Mouse (Mus musculus) forebrain, embryonic 14.5 days (tissue): ENCODE measurements around the gene Gm16181. TPM values are rescaled to one million over a fixed set of nuclear protein-coding genes. Genes with fewer than 3 reads are reported as not detected.
A peak's percentile ranks its signal among the peaks of the same experiment; 100 is the strongest.

Experiments
- ATAC-seq: fragments of 200-750 bp; cut with Nextera tagmentation; 2 replicates; pipeline ENCODE4 v1.8.0; 2017; ENCODE audit warnings: mild to moderate bottlenecking, moderate library complexity
- DNase-seq: peaks from one replicate; pipeline ENCODE4 v3.0.0-alpha.2; 2015; ENCODE audit warnings: low spot score
- H3K27ac ChIP-seq: fragments of 300-500 bp; sonication (generic); 2 replicates; pipeline ENCODE4 v1.5.1; 2014; ENCODE audit warnings: low read depth, mild to moderate bottlenecking, control low read depth, low read length, moderate library complexity
- H3K27me3 ChIP-seq: fragments of 300-500 bp; sonication (generic); replicated peaks from 2 replicates; pipeline ENCODE4 v1.6.1; 2014; ENCODE audit warnings: low read length, control low read depth, mixed read lengths; ENCODE audit not compliant: control insufficient read depth, insufficient read depth
- H3K36me3 ChIP-seq: fragments of 300-500 bp; sonication (generic); 2 replicates; pipeline ENCODE4 v1.6.1; 2014; ENCODE audit warnings: low read length, control low read depth; ENCODE audit not compliant: control insufficient read depth, insufficient read depth
- H3K4me1 ChIP-seq: fragments of 300-500 bp; sonication (generic); 2 replicates; pipeline ENCODE4 v1.6.1; 2014; ENCODE audit warnings: antibody characterized with exemption, low read length, control low read depth; ENCODE audit not compliant: control insufficient read depth, insufficient read depth
- H3K4me2 ChIP-seq: fragments of 300-500 bp; sonication (generic); 2 replicates; pipeline ENCODE4 v1.6.1; 2014; ENCODE audit warnings: mild to moderate bottlenecking, control low read depth, low read length
- H3K4me3 ChIP-seq: fragments of 300-500 bp; sonication (generic); 2 replicates; pipeline ENCODE4 v1.5.1; 2014; ENCODE audit warnings: low read depth, low read length, control low read depth
- H3K9ac ChIP-seq: fragments of 300-500 bp; sonication (generic); 2 replicates; pipeline ENCODE4 v1.6.1; 2014; ENCODE audit warnings: mild to moderate bottlenecking, low read length, control low read depth, moderate library complexity
- H3K9me3 ChIP-seq: fragments of 300-500 bp; sonication (generic); replicated peaks from 2 replicates; pipeline ENCODE4 v1.6.1; 2016; ENCODE audit warnings: low read length, control low read depth, mixed read lengths; ENCODE audit not compliant: control insufficient read depth
- WGBS: fragments of 180-500 bp; shearing (Covaris S2); extraction: QIAGEN DNeasy Blood & Tissue Kit; methylation state at CpG from one replicate; pipeline ENCODE4 v1.1.7; 2014; 5-methylcytosine and 5-hydroxymethylcytosine counted together
- polyA plus RNA-seq: library from polyadenylated mRNA; unstranded; fragments of >200 nt; fragmentation: Nextera tagmentation; extraction: Ambion mirVana; gene quantifications from 2 replicates; pipeline ENCODE4 v1.2.1, GENCODE M21; 2014

Gene Gm16181
- polyA plus RNA-seq, 1 experiment from 2014 or later = not detected

- no peak for DNase-seq
- peak within 1 kb of the TSS; percentile 60; the same call in 1 of the 2 replicates for H3K4me2 ChIP-seq
Observed at GRCm38 (mm10) chr17:35193881-35194843, 26.5 kb upstream of the Gm16181 start, which contains the start of gene Ltb. Ltb (plus strand) TSS chr17:35194439.

GRCm38 (mm10) chr17:35194844-35195630, 25.6 kb upstream of the Gm16181 start:
- Histone ChIP-seq H3K27me3 (peaks cover 25% of the 10 kb centered on the region), H3K9ac (peak overlapping the region; percentile 43; the same call in 1 of the 2 replicates), H3K4me3 (peak overlapping the region; percentile 31), H3K36me3 (no peaks in the 10 kb centered on the region), H3K27ac (no peak overlapping the region), H3K4me2 (peak overlapping the region; percentile 60), H3K4me1 (peaks cover 10% of the 10 kb centered on the region), H3K9me3 (no peaks in the 10 kb centered on the region)
- peak; percentile 42 for ATAC-seq
- DNase-seq = no peak
- WGBS = 48% methylated on average over 19 of the region's 19 CpGs

More at GRCm38 (mm10) chr17:35193881-35194843, 26.5 kb upstream of the Gm16181 start, which contains the start of gene Ltb:
- Histone ChIP-seq H3K4me1 (peaks cover 10% of the 10 kb centered on the region), H3K27me3 (peaks cover 25% of the 10 kb centered on the region), H3K9ac (no peak within 1 kb of the TSS), H3K4me3 (no peak within 1 kb of the TSS), H3K9me3 (no peaks in the 10 kb centered on the region), H3K27ac (no peak within 1 kb of the TSS), H3K36me3 (no peaks in the 10 kb centered on the region)
- WGBS = 80% methylated on average over 28 of the region's 28 CpGs
- ATAC-seq = no peak

- peaks cover 10% of the 10 kb centered on the region for H3K4me1 ChIP-seq
- peak overlapping the region; percentile 43; the same call in 1 of the 2 replicates for H3K9ac ChIP-seq
- DNase-seq (peak; percentile 75), ATAC-seq (peak; percentile 90)
- peak overlapping the region; percentile 60 for H3K4me2 ChIP-seq
- H3K9me3 ChIP-seq = no peaks in the 10 kb centered on the region
- H3K27ac ChIP-seq = no peak overlapping the region
- H3K36me3 ChIP-seq = no peaks in the 10 kb centered on the region
- 2% methylated on average over 66 of the region's 66 CpGs for WGBS
- H3K27me3 ChIP-seq = peaks cover 25% of the 10 kb centered on the region
- H3K4me3 ChIP-seq = peak overlapping the region; percentile 31
Observed at GRCm38 (mm10) chr17:35195631-35196320, 24.9 kb upstream of the Gm16181 start.

GRCm38 (mm10) chr17:35196321-35196641, 24.4 kb upstream of the Gm16181 start:
- Histone ChIP-seq H3K4me2 (peak overlapping the region; percentile 60), H3K4me1 (peaks cover 10% of the 10 kb centered on the region), H3K9me3 (no peaks in the 10 kb centered on the region), H3K4me3 (peak overlapping the region; percentile 31; the same call in 1 of the 2 replicates), H3K36me3 (no peaks in the 10 kb centered on the region), H3K27ac (no peak overlapping the region), H3K9ac (no peak overlapping the region), H3K27me3 (peaks cover 25% of the 10 kb centered on the region)
- no peak for ATAC-seq
- no peak for DNase-seq
- WGBS = 33% methylated on average over 9 of the region's 9 CpGs

GRCm38 (mm10) chr17:35197126-35197525, 23.5 kb upstream of the Gm16181 start:
- Histone ChIP-seq H3K4me1 (peaks cover 10% of the 10 kb centered on the region), H3K27me3 (peaks cover 25% of the 10 kb centered on the region), H3K4me3 (no peak overlapping the region), H3K9ac (no peak overlapping the region), H3K36me3 (no peaks in the 10 kb centered on the region), H3K27ac (no peak overlapping the region), H3K4me2 (no peak overlapping the region), H3K9me3 (no peaks in the 10 kb centered on the region)
- DNase-seq = no peak
- 38% methylated on average over 5 of the region's 6 CpGs for WGBS
- no peak for ATAC-seq

- peaks cover 25% of the 10 kb centered on the region for H3K27me3 ChIP-seq
- no peaks in the 10 kb centered on the region for H3K36me3 ChIP-seq
- H3K27ac ChIP-seq = no peak overlapping the region
- ATAC-seq = no peak
- H3K4me3 ChIP-seq = no peak overlapping the region
- no peak for DNase-seq
- 69% methylated on average over 7 of the region's 7 CpGs for WGBS
- no peak overlapping the region for H3K4me2 ChIP-seq
- peaks cover 10% of the 10 kb centered on the region for H3K4me1 ChIP-seq
- no peaks in the 10 kb centered on the region for H3K9me3 ChIP-seq
- no peak overlapping the region for H3K9ac ChIP-seq
Observed at GRCm38 (mm10) chr17:35198029-35198428, 22.6 kb upstream of the Gm16181 start.

GRCm38 (mm10) chr17:35198946-35199345, 21.7 kb upstream of the Gm16181 start:
- no peak overlapping the region for H3K9ac ChIP-seq
- H3K27ac ChIP-seq = no peak overlapping the region
- H3K27me3 ChIP-seq = peaks cover 25% of the 10 kb centered on the region
- H3K4me2 ChIP-seq = no peak overlapping the region
- DNase-seq (no peak), ATAC-seq (no peak)
- 15% methylated on average over 8 of the region's 8 CpGs for WGBS
- H3K4me3 ChIP-seq = no peak overlapping the region
- no peaks in the 10 kb centered on the region for H3K9me3 ChIP-seq
- no peaks in the 10 kb centered on the region for H3K36me3 ChIP-seq
- H3K4me1 ChIP-seq = peaks cover 10% of the 10 kb centered on the region

- H3K27me3 ChIP-seq = peaks cover 17% of the 10 kb centered on the region
- no peaks in the 10 kb centered on the region for H3K36me3 ChIP-seq
- peaks cover 7% of the 10 kb centered on the region for H3K4me1 ChIP-seq
- H3K9ac ChIP-seq = no peak overlapping the region
- no peak overlapping the region for H3K4me2 ChIP-seq
- no peak overlapping the region for H3K27ac ChIP-seq
- WGBS = 88% methylated on average over 11 of the region's 11 CpGs
- no peak for DNase-seq
- H3K9me3 ChIP-seq = no peaks in the 10 kb centered on the region
- no peak overlapping the region for H3K4me3 ChIP-seq
- no peak for ATAC-seq
Observed at GRCm38 (mm10) chr17:35200398-35200797, 20.2 kb upstream of the Gm16181 start.
